Mouse (Mus musculus) spleen, adult 2 months (tissue): ENCODE results near the gene Vangl2. TPM values are rescaled to one million over a fixed set of nuclear protein-coding genes. Genes with fewer than 3 reads are reported as not detected.

ENCODE experiments used
- DNase-seq, 2 experiments: peaks; one replicate each; pipeline versions ENCODE4 v3.0.0 to v3.0.0-alpha.2; 2012 to 2021; ENCODE audit warnings: low spot score in 2 of 2, low read depth in 1 of 2
- H3K27ac ChIP-seq: fragments of 200-500 bp; 2 replicates; pipeline ENCODE4 v1.5.1; 2012; ENCODE audit warnings: low read length, inconsistent platforms; ENCODE audit not compliant: insufficient read depth
- H3K27me3 ChIP-seq: fragments of 200-500 bp; 2 replicates; pipeline ENCODE4 v1.6.1; 2012; ENCODE audit warnings: mild to moderate bottlenecking, moderate library complexity, low read length, inconsistent platforms; ENCODE audit not compliant: control insufficient read depth, insufficient read depth
- H3K36me3 ChIP-seq: fragments of 200-500 bp; 2 replicates; pipeline ENCODE4 v1.6.1; 2012; ENCODE audit warnings: mild to moderate bottlenecking, low read length, inconsistent platforms; ENCODE audit not compliant: control insufficient read depth, insufficient read depth
- H3K4me1 ChIP-seq: fragments of 200-500 bp; 2 replicates; pipeline ENCODE4 v1.6.1; 2011; ENCODE audit warnings: inconsistent platforms; ENCODE audit not compliant: control insufficient read depth, insufficient read depth, insufficient read length
- H3K4me3 ChIP-seq: fragments of 200-500 bp; 2 replicates; pipeline ENCODE4 v1.5.1; 2011; ENCODE audit warnings: mild to moderate bottlenecking, inconsistent platforms; ENCODE audit not compliant: insufficient read depth, insufficient read length; ENCODE audit errors: extremely low read depth
- CTCF ChIP-seq: fragments of 200-500 bp; IDR thresholded peaks from 2 replicates; pipeline ENCODE4 v1.5.1; 2011; ENCODE audit warnings: mild to moderate bottlenecking, inconsistent platforms; ENCODE audit not compliant: insufficient read depth, insufficient read length, insufficient replicate concordance; ENCODE audit errors: extremely low read depth
- POLR2A ChIP-seq: fragments of 200-500 bp; IDR thresholded peaks from 2 replicates; pipeline ENCODE4 v1.6.1; 2011; ENCODE audit warnings: low read depth, low read length, inconsistent platforms
- WGBS: fragments of 180-500 bp; shearing (Covaris S2); methylation state at CpG from one replicate; pipeline ENCODE4 v1.1.7; 2018; 5-methylcytosine and 5-hydroxymethylcytosine counted together
- polyA plus RNA-seq: library from polyadenylated mRNA; depleted of rRNA; stranded (reverse); fragments of >200 nt; gene quantifications from 2 replicates; pipeline ENCODE4 v1.2.3, GENCODE M21; 2012

The Vangl2 gene
- polyA plus RNA-seq, 1 experiment, result 3.7 TPM

- no peak for TF ChIP-seq POLR2A
- no peak for TF ChIP-seq CTCF
- Histone ChIP-seq H3K4me1 (peaks cover 4% of the 10 kb centered on the region; the same call in 1 of the 2 replicates), H3K36me3 (no peaks in the 10 kb centered on the region), H3K27me3 (peaks cover 11% of the 10 kb centered on the region), H3K4me3 (no peak overlapping the region), H3K27ac (no peak overlapping the region)
- DNase-seq, result no peak
- WGBS, result 9% methylated on average over 42 of the region's 42 CpGs
These were observed 25.5 kb upstream of the Vangl2 start for GRCm38 (mm10) chr1:172053541-172054440.

- DNase-seq, result no peak
- TF ChIP-seq CTCF (no peak), POLR2A (no peak)
- no peak overlapping the region for H3K4me3 ChIP-seq
- peaks cover 4% of the 10 kb centered on the region; the same call in 1 of the 2 replicates for H3K4me1 ChIP-seq
- 34% methylated on average over 10 of the region's 10 CpGs for WGBS
- H3K36me3 ChIP-seq, result no peaks in the 10 kb centered on the region
- H3K27me3 ChIP-seq, result peaks cover 11% of the 10 kb centered on the region
- H3K27ac ChIP-seq, result no peak overlapping the region
These were observed 24.6 kb upstream of the Vangl2 start for GRCm38 (mm10) chr1:172052766-172053279.

DNA sequence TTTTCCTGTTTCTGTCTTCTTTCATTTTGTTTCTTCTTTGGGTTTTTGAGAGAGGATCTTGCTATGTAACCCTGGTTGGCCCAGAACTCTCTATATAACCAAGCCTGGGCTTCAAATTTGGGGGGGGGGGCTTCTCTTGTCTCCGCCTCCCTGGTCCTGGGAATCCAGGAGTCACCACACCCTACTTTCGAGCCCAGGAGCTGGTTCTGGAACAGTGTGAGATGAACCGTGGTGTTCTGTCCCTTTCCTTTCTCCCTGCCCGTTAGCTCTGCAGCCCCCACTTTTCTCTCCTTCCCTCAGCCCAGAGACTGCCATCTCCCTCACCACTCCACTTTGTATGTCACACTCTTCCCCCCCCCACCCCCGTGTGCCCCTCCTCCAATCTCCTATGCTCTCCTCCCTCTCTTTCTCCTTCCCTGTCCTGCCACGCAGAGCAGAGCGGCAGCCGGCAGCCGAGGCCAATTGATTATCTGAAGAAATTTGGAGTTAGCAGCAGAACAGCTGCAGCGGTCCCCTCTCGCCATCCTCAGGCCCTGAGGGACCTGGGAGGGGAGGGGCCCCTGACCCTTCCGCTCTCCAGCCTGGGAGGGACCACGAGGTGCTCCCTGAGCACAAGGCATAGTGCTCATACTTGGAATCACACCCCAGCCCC, 21.0 kb upstream of the Vangl2 start:
- H3K27ac ChIP-seq, result no peak overlapping the region
- no peak for DNase-seq
- peaks cover 4% of the 10 kb centered on the region; the same call in 1 of the 2 replicates for H3K4me1 ChIP-seq
- peaks cover 7% of the 10 kb centered on the region for H3K27me3 ChIP-seq
- no peak for TF ChIP-seq CTCF
- no peak for TF ChIP-seq POLR2A
- 82% methylated on average over 13 of the region's 13 CpGs for WGBS
- no peaks in the 10 kb centered on the region for H3K36me3 ChIP-seq
- no peak overlapping the region for H3K4me3 ChIP-seq

DNA sequence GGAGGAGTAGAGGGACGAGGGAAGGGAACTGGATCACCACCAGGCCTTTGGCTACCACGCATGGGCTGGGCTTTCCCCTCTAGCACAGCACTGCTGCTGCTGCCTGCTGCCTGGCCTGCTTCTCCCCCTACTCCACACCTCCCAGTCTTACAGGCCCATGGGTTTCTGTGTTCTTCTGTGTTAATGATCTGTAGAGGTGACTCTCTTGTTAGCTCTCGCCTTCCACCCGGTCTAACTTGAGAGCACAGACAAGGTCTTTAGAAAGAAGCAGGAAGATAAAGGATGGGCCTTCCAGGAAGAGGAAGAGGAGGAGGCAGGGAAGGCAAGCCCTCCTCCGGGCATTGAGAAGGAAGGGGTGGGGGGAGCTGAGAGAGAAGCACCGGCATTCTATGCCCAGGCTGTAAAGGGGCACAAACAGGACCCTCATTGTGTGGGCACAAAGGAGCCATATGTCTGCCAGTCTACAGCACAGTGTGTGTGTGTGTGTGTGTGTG, 20.0 kb upstream of the Vangl2 start:
- Histone ChIP-seq H3K4me1 (no peaks in the 10 kb centered on the region), H3K27me3 (0 out of 2 replicates have a peak, but pooled peaks cover 1% of the 10 kb centered on the region), H3K4me3 (no peak overlapping the region; the same call in 1 of the 2 replicates), H3K27ac (no peak overlapping the region), H3K36me3 (no peaks in the 10 kb centered on the region)
- TF ChIP-seq CTCF (no peak), POLR2A (no peak)
- WGBS, result 52% methylated on average over 6 of the region's 6 CpGs
- DNase-seq, result no peak

GRCm38 (mm10) chr1:172046938-172047337, 18.7 kb upstream of the Vangl2 start:
- DNase-seq, result peak; percentile 46 to 50
- TF ChIP-seq POLR2A (no peak), CTCF (peak; percentile 86; the same call in 1 of the 2 replicates)
- 19% methylated on average over 5 of the region's 5 CpGs for WGBS
- H3K27ac ChIP-seq, result no peak overlapping the region
- H3K4me1 ChIP-seq, result no peaks in the 10 kb centered on the region
- H3K27me3 ChIP-seq, result 0 out of 2 replicates have a peak, but pooled peaks cover 1% of the 10 kb centered on the region
- no peaks in the 10 kb centered on the region for H3K36me3 ChIP-seq
- no peak overlapping the region for H3K4me3 ChIP-seq

GRCm38 (mm10) chr1:172046410-172046809, 18.2 kb upstream of the Vangl2 start:
- Histone ChIP-seq H3K4me1 (no peaks in the 10 kb centered on the region), H3K4me3 (no peak overlapping the region), H3K36me3 (no peaks in the 10 kb centered on the region), H3K27ac (no peak overlapping the region), H3K27me3 (0 out of 2 replicates have a peak, but pooled peaks cover 1% of the 10 kb centered on the region)
- no peak for TF ChIP-seq POLR2A
- no peak for TF ChIP-seq CTCF
- WGBS, result 69% methylated on average over 8 of the region's 8 CpGs
- DNase-seq, result no peak
